Mouse (Mus musculus) forebrain, embryonic 16.5 days (tissue): ENCODE results near the gene Pwwp2b. TPM values are rescaled to one million over a fixed set of nuclear protein-coding genes. Genes with fewer than 3 reads are reported as not detected.

Experiments used
- ATAC-seq: fragments of 200-750 bp; cut with Nextera tagmentation; 2 replicates; pipeline ENCODE4 v1.8.0; 2017; ENCODE audit warnings: mild to moderate bottlenecking, moderate library complexity
- H3K27ac ChIP-seq: fragments of 300-500 bp; sonication (generic); 2 replicates; pipeline ENCODE4 v1.5.1; 2014; ENCODE audit warnings: low read length, control low read depth
- H3K27me3 ChIP-seq: fragments of 300-500 bp; sonication (generic); replicated peaks from 2 replicates; pipeline ENCODE4 v1.6.1; 2014; ENCODE audit warnings: low read length; ENCODE audit not compliant: control insufficient read depth, insufficient read depth
- H3K36me3 ChIP-seq: fragments of 300-500 bp; sonication (generic); 2 replicates; pipeline ENCODE4 v1.6.1; 2014; ENCODE audit not compliant: control insufficient read depth, insufficient read depth
- H3K4me1 ChIP-seq: fragments of 300-500 bp; sonication (generic); replicated peaks from 2 replicates; pipeline ENCODE4 v1.6.1; 2014; ENCODE audit warnings: low read length; ENCODE audit not compliant: control insufficient read depth, insufficient read depth
- H3K4me2 ChIP-seq: fragments of 300-500 bp; sonication (generic); 2 replicates; pipeline ENCODE4 v1.6.1; 2014; ENCODE audit warnings: mild to moderate bottlenecking, low read length, control low read depth
- H3K4me3 ChIP-seq: fragments of 300-500 bp; sonication (generic); replicated peaks from 2 replicates; pipeline ENCODE4 v1.5.1; 2014; ENCODE audit warnings: mild to moderate bottlenecking, low read length, control low read depth
- H3K9ac ChIP-seq: fragments of 300-500 bp; sonication (generic); replicated peaks from 2 replicates; pipeline ENCODE4 v1.6.1; 2014; ENCODE audit warnings: low read depth, low read length, control low read depth
- H3K9me3 ChIP-seq: fragments of 300-500 bp; sonication (generic); 2 replicates; pipeline ENCODE4 v1.6.1; 2016; ENCODE audit warnings: low read length; ENCODE audit not compliant: control insufficient read depth
- WGBS: fragments of 180-500 bp; shearing (Covaris S2); extraction: QIAGEN DNeasy Blood & Tissue Kit; methylation state at CpG from one replicate; pipeline ENCODE4 v1.1.7; 2014; 5-methylcytosine and 5-hydroxymethylcytosine counted together
- polyA plus RNA-seq: library from polyadenylated mRNA; unstranded; fragments of >200 nt; fragmentation: Nextera tagmentation; extraction: Ambion mirVana; gene quantifications from 2 replicates; pipeline ENCODE4 v1.2.1, GENCODE M21; 2015

Gene Pwwp2b
- polyA plus RNA-seq, 1 experiment from 2014 or later, result 7.7 TPM

DNA sequence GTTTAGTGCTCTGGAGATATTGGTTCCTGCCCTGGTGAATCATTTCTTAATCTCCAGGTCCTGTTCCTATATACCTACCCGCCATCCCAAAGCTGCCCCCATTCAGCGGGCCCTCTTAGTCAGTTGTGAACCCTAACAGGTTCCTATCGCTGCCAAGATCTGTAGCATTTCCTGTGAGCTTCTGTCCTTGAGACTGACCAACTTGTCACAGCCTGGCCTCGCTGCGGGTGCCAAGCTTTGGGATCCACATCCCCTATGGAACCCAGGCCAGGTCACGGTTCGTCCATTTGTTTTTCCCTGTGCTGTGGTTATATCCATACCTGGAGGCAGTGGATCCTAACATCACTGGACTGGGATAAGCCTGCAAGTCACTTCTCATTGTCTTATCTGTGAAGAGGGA lies 4.3 kb downstream of the Pwwp2b start:
- no peak overlapping the region for H3K4me2 ChIP-seq
- ATAC-seq, result no peak
- no peak overlapping the region for H3K4me3 ChIP-seq
- no peaks in the 10 kb centered on the region for H3K9me3 ChIP-seq
- H3K27me3 ChIP-seq, result no peaks in the 10 kb centered on the region
- H3K27ac ChIP-seq, result no peak overlapping the region
- peaks cover 19% of the 10 kb centered on the region for H3K4me1 ChIP-seq
- no peak overlapping the region for H3K9ac ChIP-seq
- H3K36me3 ChIP-seq, result no peaks in the 10 kb centered on the region
- 90% methylated on average over 7 of the region's 7 CpGs for WGBS

DNA sequence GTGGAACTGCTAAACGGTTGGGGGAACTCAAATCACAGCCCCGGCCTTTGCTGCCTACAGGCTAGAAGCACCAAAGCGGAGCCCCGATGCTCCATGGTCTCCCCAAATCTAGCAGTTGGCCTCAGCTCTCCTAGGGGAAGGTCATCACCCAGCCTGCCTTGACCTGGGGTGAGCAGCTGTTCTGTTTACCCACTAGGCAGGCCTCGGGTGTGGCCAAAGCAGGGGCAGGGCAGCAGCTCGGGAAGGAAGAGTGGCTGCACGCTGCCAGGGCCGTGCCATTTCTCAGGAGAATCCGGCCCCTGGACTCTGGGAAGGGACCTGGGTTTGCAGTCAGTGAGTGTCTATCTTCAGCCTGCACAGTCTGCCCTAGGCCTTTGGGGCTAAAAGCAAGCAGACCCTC lies 4.7 kb downstream of the Pwwp2b start:
- Histone ChIP-seq H3K4me1 (peaks cover 16% of the 10 kb centered on the region), H3K9ac (no peak overlapping the region), H3K27me3 (no peaks in the 10 kb centered on the region), H3K27ac (no peak overlapping the region), H3K9me3 (no peaks in the 10 kb centered on the region), H3K36me3 (no peaks in the 10 kb centered on the region), H3K4me3 (no peak overlapping the region), H3K4me2 (no peak overlapping the region)
- WGBS, result 72% methylated on average over 9 of the region's 9 CpGs
- ATAC-seq, result no peak

- 72% methylated on average over 3 of the region's 3 CpGs for WGBS
- H3K27me3 ChIP-seq, result no peaks in the 10 kb centered on the region
- H3K36me3 ChIP-seq, result no peaks in the 10 kb centered on the region
- peaks cover 16% of the 10 kb centered on the region for H3K4me1 ChIP-seq
- no peaks in the 10 kb centered on the region for H3K9me3 ChIP-seq
- no peak overlapping the region for H3K27ac ChIP-seq
- no peak overlapping the region for H3K4me2 ChIP-seq
- no peak overlapping the region for H3K4me3 ChIP-seq
- H3K9ac ChIP-seq, result no peak overlapping the region
- no peak for ATAC-seq
These were observed 5.2 kb downstream of the Pwwp2b start for GRCm38 (mm10) chr7:139253462-139253861.

DNA sequence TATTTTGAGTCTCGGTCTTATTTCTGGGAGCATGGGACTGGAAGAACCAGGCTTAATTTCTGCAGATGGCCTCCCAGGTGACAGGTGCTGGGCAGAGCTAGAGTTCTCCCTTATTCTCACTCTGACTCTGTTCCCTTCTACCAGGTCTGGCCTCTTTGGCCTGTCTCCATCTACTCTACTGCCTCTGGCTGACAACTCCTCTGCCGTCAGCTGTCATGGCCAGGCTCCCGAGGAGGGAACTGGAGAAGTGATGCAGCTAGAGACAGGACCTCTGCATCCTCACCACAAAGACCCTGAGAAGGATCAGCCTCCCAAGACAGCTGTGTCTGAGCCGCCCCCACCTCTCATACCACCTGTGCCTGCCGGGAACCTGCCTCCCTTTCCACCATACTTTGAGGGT lies 6.3 kb downstream of the Pwwp2b start:
- Histone ChIP-seq H3K4me3 (no peak overlapping the region), H3K9me3 (no peaks in the 10 kb centered on the region), H3K27me3 (no peaks in the 10 kb centered on the region), H3K9ac (no peak overlapping the region), H3K36me3 (no peaks in the 10 kb centered on the region), H3K4me1 (peaks cover 6% of the 10 kb centered on the region), H3K4me2 (no peak overlapping the region), H3K27ac (no peak overlapping the region)
- no peak for ATAC-seq
- 83% methylated on average over 5 of the region's 5 CpGs for WGBS

- Histone ChIP-seq H3K36me3 (0 out of 2 replicates have a peak, but pooled peaks cover 3% of the 10 kb centered on the region), H3K27me3 (no peaks in the 10 kb centered on the region), H3K4me2 (no peak overlapping the region), H3K27ac (no peak overlapping the region), H3K9me3 (no peaks in the 10 kb centered on the region), H3K4me1 (no peaks in the 10 kb centered on the region), H3K9ac (no peak overlapping the region), H3K4me3 (no peak overlapping the region)
- 80% methylated on average over 10 of the region's 10 CpGs for WGBS
- no peak for ATAC-seq
These were observed 9.7 kb downstream of the Pwwp2b start for GRCm38 (mm10) chr7:139257752-139258542.

GRCm38 (mm10) chr7:139264337-139264736 lies 16.1 kb downstream of the Pwwp2b start:
- WGBS, result 21% methylated on average over 4 of the region's 4 CpGs
- ATAC-seq, result no peak

DNA sequence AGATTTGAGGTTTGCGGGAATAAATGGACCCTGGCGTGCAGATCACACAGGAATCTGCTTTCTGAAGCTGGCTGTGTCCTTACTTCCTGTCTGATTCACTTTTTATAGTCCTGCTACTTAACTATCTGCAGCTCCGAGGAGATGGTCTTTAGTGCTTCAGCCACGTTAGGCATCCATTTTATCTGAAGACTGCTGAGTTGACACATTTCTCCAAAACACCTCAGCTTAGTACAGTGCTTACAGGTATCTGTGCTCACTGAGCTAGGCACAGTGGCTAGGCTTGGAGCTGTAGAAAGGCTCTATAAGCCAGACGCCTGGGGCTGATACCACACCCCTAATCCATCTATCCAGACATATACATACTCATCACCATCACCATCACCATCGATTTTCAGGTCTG lies 17.4 kb downstream of the Pwwp2b start:
- Histone ChIP-seq H3K4me3 (no peak overlapping the region), H3K9me3 (no peaks in the 10 kb centered on the region), H3K27ac (no peak overlapping the region), H3K27me3 (no peaks in the 10 kb centered on the region), H3K4me2 (no peak overlapping the region), H3K9ac (no peak overlapping the region), H3K36me3 (0 out of 2 replicates have a peak, but pooled peaks cover 3% of the 10 kb centered on the region), H3K4me1 (peaks cover 3% of the 10 kb centered on the region)
- WGBS, result 79% methylated on average over 6 of the region's 6 CpGs
- no peak for ATAC-seq

More at GRCm38 (mm10) chr7:139264337-139264736, 16.1 kb downstream of the Pwwp2b start:
- no peaks in the 10 kb centered on the region for H3K27me3 ChIP-seq
- 0 out of 2 replicates have a peak, but pooled peaks cover 3% of the 10 kb centered on the region for H3K36me3 ChIP-seq
- no peak overlapping the region for H3K4me2 ChIP-seq
- peaks cover 3% of the 10 kb centered on the region for H3K4me1 ChIP-seq
- no peaks in the 10 kb centered on the region for H3K9me3 ChIP-seq
- H3K4me3 ChIP-seq, result no peak overlapping the region
- no peak overlapping the region for H3K9ac ChIP-seq
- H3K27ac ChIP-seq, result no peak overlapping the region

DNA sequence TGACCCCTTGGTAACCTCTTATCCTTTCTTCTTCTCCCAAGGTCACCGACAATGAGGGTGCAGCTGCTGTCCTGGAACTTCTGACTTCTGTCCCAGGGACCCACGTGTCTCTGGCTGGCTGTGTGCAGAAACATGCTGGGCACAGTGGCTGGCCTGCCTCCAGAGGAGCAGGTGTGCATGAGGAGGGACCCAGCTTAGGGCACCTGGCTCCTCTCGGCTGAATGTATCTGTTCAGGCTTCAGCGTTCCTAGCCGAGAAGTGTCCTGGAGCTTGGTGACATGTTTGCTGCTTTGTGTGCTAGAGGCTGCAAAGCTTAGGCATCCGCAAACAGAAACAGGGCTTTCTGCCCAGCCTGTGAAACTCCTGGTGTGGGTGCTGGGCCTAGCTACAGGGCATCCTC lies 18.1 kb downstream of the Pwwp2b start:
- H3K4me1 ChIP-seq, result peaks cover 3% of the 10 kb centered on the region
- no peaks in the 10 kb centered on the region for H3K27me3 ChIP-seq

GRCm38 (mm10) chr7:139266886-139267870 lies 18.9 kb downstream of the Pwwp2b start:
- H3K9ac ChIP-seq, result no peak overlapping the region
- H3K27me3 ChIP-seq, result no peaks in the 10 kb centered on the region
- 73% methylated on average over 8 of the region's 8 CpGs for WGBS
- H3K27ac ChIP-seq, result no peak overlapping the region
- peaks cover 10% of the 10 kb centered on the region for H3K4me1 ChIP-seq
- ATAC-seq, result no peak
- H3K4me2 ChIP-seq, result no peak overlapping the region
- H3K36me3 ChIP-seq, result no peaks in the 10 kb centered on the region
- no peaks in the 10 kb centered on the region for H3K9me3 ChIP-seq
- H3K4me3 ChIP-seq, result no peak overlapping the region

More for the DNA sequence above, 18.1 kb downstream of the Pwwp2b start:
- Histone ChIP-seq H3K4me3 (no peak overlapping the region), H3K27ac (no peak overlapping the region), H3K9ac (no peak overlapping the region), H3K4me2 (no peak overlapping the region), H3K36me3 (no peaks in the 10 kb centered on the region), H3K9me3 (no peaks in the 10 kb centered on the region)
- no peak for ATAC-seq
- WGBS, result 67% methylated on average over 6 of the region's 6 CpGs
